Mouse (Mus musculus) forebrain, postnatal 0 days (tissue): ENCODE measurements at regions not wholly inside any gene's neighbourhood (a gene's known extent, or its start where the extent isn't known, plus 50 kb on each side); places are given as distances from the start of the nearest gene placed in this dataset.

ENCODE experiments used
- ATAC-seq: fragments of 200-750 bp; cut with Nextera tagmentation; 2 replicates; pipeline ENCODE4 v1.8.0; 2017; ENCODE audit warnings: mild to moderate bottlenecking, moderate library complexity
- DNase-seq: peaks from one replicate; pipeline ENCODE4 v3.0.0-alpha.2; 2015
- H3K27ac ChIP-seq: fragments of 300-500 bp; sonication (generic); 2 replicates; pipeline ENCODE4 v1.5.1; 2014; ENCODE audit warnings: low read depth, mild to moderate bottlenecking, antibody characterized with exemption, low read length, moderate library complexity, mixed read lengths
- H3K27me3 ChIP-seq: fragments of 300-500 bp; sonication (generic); 2 replicates; pipeline ENCODE4 v1.6.1; 2014; ENCODE audit warnings: mild to moderate bottlenecking, low read length, mixed read lengths; ENCODE audit not compliant: insufficient read depth
- H3K36me3 ChIP-seq: fragments of 300-500 bp; sonication (generic); 2 replicates; pipeline ENCODE4 v1.6.1; 2014; ENCODE audit warnings: mild to moderate bottlenecking, moderate library complexity; ENCODE audit not compliant: insufficient read depth
- H3K4me1 ChIP-seq: fragments of 300-500 bp; sonication (generic); 2 replicates; pipeline ENCODE4 v1.6.1; 2014; ENCODE audit warnings: antibody characterized with exemption; ENCODE audit not compliant: insufficient read depth
- H3K4me2 ChIP-seq: fragments of 300-500 bp; sonication (generic); 2 replicates; pipeline ENCODE4 v1.6.1; 2014; ENCODE audit warnings: low read depth, mild to moderate bottlenecking, moderate library complexity
- H3K4me3 ChIP-seq: fragments of 300-500 bp; sonication (generic); 2 replicates; pipeline ENCODE4 v1.5.1; 2014; ENCODE audit warnings: low read depth, low read length, mixed read lengths
- H3K9ac ChIP-seq: fragments of 300-500 bp; sonication (generic); 2 replicates; pipeline ENCODE4 v1.6.1; 2014; ENCODE audit warnings: mild to moderate bottlenecking
- H3K9me3 ChIP-seq: fragments of 300-500 bp; sonication (generic); 2 replicates; pipeline ENCODE4 v1.6.1; 2016; ENCODE audit warnings: low read length
- CTCF ChIP-seq: sonication (generic); IDR thresholded peaks from 2 replicates; pipeline ENCODE4 v1.5.1; 2016; ENCODE audit warnings: antibody characterized with exemption, control low read depth, low read depth
- WGBS: fragments of 180-500 bp; shearing (Covaris S2); extraction: QIAGEN DNeasy Blood & Tissue Kit; methylation state at CpG from one replicate; pipeline ENCODE4 v1.1.7; 2014; 5-methylcytosine and 5-hydroxymethylcytosine counted together

- H3K4me3 ChIP-seq, result no peak overlapping the region
- TF ChIP-seq CTCF, result no peak
- no peak overlapping the region for H3K27ac ChIP-seq
- H3K36me3 ChIP-seq, result no peaks in the 10 kb centered on the region
- H3K4me1 ChIP-seq, result 0 out of 2 replicates have a peak, but pooled peaks cover 9% of the 10 kb centered on the region
- no peaks in the 10 kb centered on the region for H3K27me3 ChIP-seq
- no peak overlapping the region for H3K9ac ChIP-seq
- WGBS, result 60% methylated on average over 5 of the region's 5 CpGs
- no peak for DNase-seq
- no peak overlapping the region for H3K4me2 ChIP-seq
- H3K9me3 ChIP-seq, result no peaks in the 10 kb centered on the region
- ATAC-seq, result no peak
Measured at GRCm38 (mm10) chr13:43952972-43953592, 168.5 kb downstream of the Cd83 start.

- no peak overlapping the region for H3K9ac ChIP-seq
- ATAC-seq, result no peak
- H3K9me3 ChIP-seq, result no peaks in the 10 kb centered on the region
- no peaks in the 10 kb centered on the region for H3K36me3 ChIP-seq
- H3K4me2 ChIP-seq, result no peak overlapping the region
- 92% methylated on average over 10 of the region's 10 CpGs for WGBS
- H3K27ac ChIP-seq, result no peak overlapping the region
- DNase-seq, result no peak
- no peak overlapping the region for H3K4me3 ChIP-seq
- H3K27me3 ChIP-seq, result no peaks in the 10 kb centered on the region
- TF ChIP-seq CTCF, result no peak
- H3K4me1 ChIP-seq, result 0 out of 2 replicates have a peak, but pooled peaks cover 9% of the 10 kb centered on the region
Measured at GRCm38 (mm10) chr13:43954714-43955393, 170.3 kb downstream of the Cd83 start.

DNA sequence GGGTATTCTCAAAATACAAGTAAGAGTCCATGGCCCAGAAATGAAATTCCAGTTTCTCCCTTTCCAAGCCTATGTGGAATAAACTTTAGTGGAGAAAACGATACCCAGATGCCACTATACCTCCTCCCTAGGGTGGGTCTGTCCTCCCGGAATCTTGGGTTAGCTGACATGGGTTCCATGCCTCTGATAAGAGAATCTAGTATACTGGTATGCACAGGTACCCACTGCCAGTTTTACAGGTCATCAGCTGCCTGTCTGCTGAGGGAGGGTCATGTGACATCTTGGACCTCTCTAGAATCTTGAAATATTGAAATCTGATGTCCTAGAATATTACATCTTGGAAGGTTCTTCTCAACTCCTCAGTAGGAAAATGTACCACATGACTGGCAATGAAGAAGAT is 172.5 kb downstream of the Cd83 start:
- Histone ChIP-seq H3K27ac (no peak overlapping the region), H3K9me3 (no peaks in the 10 kb centered on the region), H3K27me3 (no peaks in the 10 kb centered on the region), H3K4me2 (no peak overlapping the region), H3K4me1 (no peaks in the 10 kb centered on the region), H3K36me3 (no peaks in the 10 kb centered on the region), H3K9ac (no peak overlapping the region), H3K4me3 (no peak overlapping the region)
- no peak for DNase-seq
- 93% methylated on average over 2 of the region's 2 CpGs for WGBS
- ATAC-seq, result no peak
- no peak for TF ChIP-seq CTCF

DNA sequence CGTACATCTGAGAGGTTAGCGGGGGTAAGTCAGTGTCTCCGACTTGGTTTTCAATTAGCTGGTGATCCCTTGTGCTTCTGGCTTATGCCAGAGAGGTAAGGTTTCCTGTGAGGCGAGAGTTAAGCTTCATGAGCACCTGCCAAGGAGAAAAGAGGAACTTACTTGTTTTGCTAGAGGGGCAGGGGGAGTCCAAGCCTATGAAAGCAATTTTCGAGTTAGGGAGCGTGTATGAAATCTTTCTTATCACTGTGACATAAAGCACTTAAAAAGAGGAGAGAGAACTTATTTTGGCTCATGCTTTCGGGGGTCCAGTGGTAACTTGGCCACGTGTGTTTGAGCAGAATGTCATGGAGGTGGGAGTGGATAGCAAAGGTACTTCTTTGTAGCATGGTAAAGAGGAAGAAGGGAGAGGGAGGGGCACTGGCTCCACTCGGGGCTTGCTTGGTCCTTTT is 174.6 kb downstream of the Cd83 start:
- no peaks in the 10 kb centered on the region for H3K4me1 ChIP-seq
- no peak overlapping the region for H3K4me2 ChIP-seq
- H3K36me3 ChIP-seq, result no peaks in the 10 kb centered on the region
- no peak overlapping the region for H3K4me3 ChIP-seq
- TF ChIP-seq CTCF, result no peak
- WGBS, result 54% methylated on average over 9 of the region's 9 CpGs
- no peak overlapping the region for H3K9ac ChIP-seq
- DNase-seq, result no peak
- no peaks in the 10 kb centered on the region for H3K9me3 ChIP-seq
- no peak for ATAC-seq
- H3K27ac ChIP-seq, result no peak overlapping the region
- no peaks in the 10 kb centered on the region for H3K27me3 ChIP-seq

- Histone ChIP-seq H3K4me3 (no peak overlapping the region), H3K9ac (no peak overlapping the region), H3K36me3 (no peaks in the 10 kb centered on the region), H3K27me3 (no peaks in the 10 kb centered on the region), H3K4me2 (no peak overlapping the region), H3K4me1 (no peaks in the 10 kb centered on the region), H3K27ac (no peak overlapping the region), H3K9me3 (no peaks in the 10 kb centered on the region)
- DNase-seq (no peak), ATAC-seq (no peak)
- TF ChIP-seq CTCF, result no peak
- WGBS, result 63% methylated on average over 6 of the region's 6 CpGs
Measured at GRCm38 (mm10) chr13:43961047-43961690, 176.6 kb downstream of the Cd83 start.

- Histone ChIP-seq H3K4me2 (no peak overlapping the region), H3K27ac (no peak overlapping the region), H3K9ac (no peak overlapping the region), H3K9me3 (no peaks in the 10 kb centered on the region), H3K4me3 (no peak overlapping the region), H3K27me3 (no peaks in the 10 kb centered on the region), H3K4me1 (no peaks in the 10 kb centered on the region), H3K36me3 (no peaks in the 10 kb centered on the region)
- TF ChIP-seq CTCF, result no peak
- 76% methylated on average over 3 of the region's 3 CpGs for WGBS
- DNase-seq (no peak), ATAC-seq (no peak)
Measured at GRCm38 (mm10) chr13:43961987-43962386, 177.4 kb downstream of the Cd83 start.

GRCm38 (mm10) chr13:43963321-43963720 is 178.7 kb downstream of the Cd83 start:
- Histone ChIP-seq H3K9me3 (no peaks in the 10 kb centered on the region), H3K4me3 (no peak overlapping the region), H3K4me2 (no peak overlapping the region), H3K36me3 (no peaks in the 10 kb centered on the region), H3K4me1 (no peaks in the 10 kb centered on the region), H3K27me3 (no peaks in the 10 kb centered on the region), H3K27ac (no peak overlapping the region), H3K9ac (no peak overlapping the region)
- no peak for ATAC-seq
- DNase-seq, result no peak
- TF ChIP-seq CTCF, result no peak
- WGBS, result 80% methylated on average over 3 of the region's 3 CpGs
